Mouse (Mus musculus) MEL (cell line): ENCODE data around the gene Dand5. TPM values are rescaled to one million over a fixed set of nuclear protein-coding genes. Genes with fewer than 3 reads are reported as not detected.
A peak's percentile ranks its signal among the peaks of the same experiment; 100 is the strongest.

ENCODE experiments used
- DNase-seq: peaks from one replicate; pipeline ENCODE4 v3.0.0; 2011; ENCODE audit warnings: low read depth, low spot score
- H3K27ac ChIP-seq: 2 replicates; pipeline ENCODE4 v1.5.1; 2012; ENCODE audit warnings: low read depth, mild to moderate bottlenecking, control low read depth, low read length, moderate library complexity; ENCODE audit not compliant: control insufficient read depth
- H3K27me3 ChIP-seq, 2 experiments: fragments of 150-350 bp in 1 of 2; sonication (generic) in 1 of 2; 2 replicates each; pipeline ENCODE4 v1.6.1; 2012; ENCODE audit warnings: low read length in 2 of 2, mild to moderate bottlenecking in 2 of 2, improper control_type of control experiment in 1 of 2, moderate library complexity in 1 of 2; ENCODE audit not compliant: insufficient read depth in 2 of 2, control insufficient read depth in 1 of 2
- H3K36me3 ChIP-seq, 2 experiments: 2 replicates each; pipeline ENCODE4 v1.6.1; 2012 to 2014; ENCODE audit warnings: low read length in 2 of 2, improper control_type of control experiment in 1 of 2, inconsistent platforms in 1 of 2, mild to moderate bottlenecking in 1 of 2; ENCODE audit not compliant: insufficient read depth in 2 of 2, control insufficient read depth in 1 of 2
- H3K4me1 ChIP-seq, 2 experiments: fragments of 150-350 bp in 1 of 2; sonication (generic) in 1 of 2; 2 replicates each; pipeline ENCODE4 v1.6.1; 2012; ENCODE audit warnings: low read length in 2 of 2, improper control_type of control experiment in 1 of 2, mild to moderate bottlenecking in 1 of 2; ENCODE audit not compliant: insufficient read depth in 2 of 2, control insufficient read depth in 1 of 2
- H3K4me3 ChIP-seq, 2 experiments: fragments of 150-350 bp in 1 of 2; sonication (generic) in 1 of 2; 2 replicates each; pipeline ENCODE4 v1.5.1; 2012; ENCODE audit warnings: low read depth in 2 of 2, low read length in 2 of 2, mild to moderate bottlenecking in 2 of 2, moderate library complexity in 2 of 2, control low read depth in 1 of 2, improper control_type of control experiment in 1 of 2; ENCODE audit not compliant: control insufficient read depth in 1 of 2, insufficient read depth in 1 of 2
- H3K79me2 ChIP-seq: 2 replicates; pipeline ENCODE4 v1.6.1; 2012; ENCODE audit warnings: mild to moderate bottlenecking, low read length, moderate library complexity; ENCODE audit not compliant: control insufficient read depth, poor library complexity, insufficient read depth
- H3K9ac ChIP-seq: 2 replicates; pipeline ENCODE4 v1.6.1; 2012; ENCODE audit warnings: low read depth, mild to moderate bottlenecking, control low read depth, low read length, moderate library complexity; ENCODE audit not compliant: control insufficient read depth, poor library complexity, severe bottlenecking
- H3K9me3 ChIP-seq: fragments of 150-350 bp; sonication (generic); replicated peaks from 2 replicates; pipeline ENCODE4 v1.6.1; 2012; ENCODE audit warnings: mild to moderate bottlenecking, low read length, improper control_type of control experiment, moderate library complexity; ENCODE audit not compliant: insufficient read depth
- CHD1 ChIP-seq: IDR thresholded peaks from 2 replicates; pipeline ENCODE4 v1.6.1; 2012; ENCODE audit warnings: low read depth, mild to moderate bottlenecking, inconsistent platforms, low read length, improper control_type of control experiment
- CTCF ChIP-seq, 3 experiments: IDR thresholded peaks in 2 of 3; conservative IDR thresholded peaks in 1 of 3; 2 replicates each; pipeline ENCODE4 v1.5.1; 2011 to 2012; ENCODE audit warnings: low read length in 3 of 3, low read depth in 2 of 3, mild to moderate bottlenecking in 2 of 3, improper control_type of control experiment in 1 of 3, inconsistent platforms in 1 of 3, mixed read lengths in 1 of 3, moderate library complexity in 1 of 3; ENCODE audit not compliant: control insufficient read depth in 1 of 3, insufficient read depth in 1 of 3, poor library complexity in 1 of 3, severe bottlenecking in 1 of 3
- GABPA ChIP-seq: IDR thresholded peaks from 2 replicates; pipeline ENCODE4 v1.6.1; 2012; ENCODE audit warnings: low read depth, mild to moderate bottlenecking, inconsistent platforms, low read length, improper control_type of control experiment, moderate library complexity
- HCFC1 ChIP-seq: IDR thresholded peaks from 2 replicates; pipeline ENCODE4 v1.6.1; 2012; ENCODE audit warnings: low read depth, mild to moderate bottlenecking, inconsistent platforms, low read length, improper control_type of control experiment, moderate library complexity
- KAT2A ChIP-seq: conservative IDR thresholded peaks from 2 replicates; pipeline ENCODE4 v1.6.1; 2012; ENCODE audit warnings: low read depth, low read length, improper control_type of control experiment, inconsistent platforms
- MAX ChIP-seq: IDR thresholded peaks from 2 replicates; pipeline ENCODE4 v1.6.1; 2011; ENCODE audit warnings: low read length, improper control_type of control experiment
- MAZ ChIP-seq: IDR thresholded peaks from 2 replicates; pipeline ENCODE4 v1.6.1; 2012; ENCODE audit warnings: low read depth, mild to moderate bottlenecking, inconsistent platforms, low read length, improper control_type of control experiment
- MXI1 ChIP-seq: IDR thresholded peaks from 2 replicates; pipeline ENCODE4 v1.6.1; 2011; ENCODE audit warnings: mild to moderate bottlenecking, low read depth, low read length, improper control_type of control experiment
- MYB ChIP-seq: IDR thresholded peaks from 2 replicates; pipeline ENCODE4 v1.6.1; 2011; ENCODE audit warnings: mild to moderate bottlenecking, low read depth, low read length, improper control_type of control experiment
- MYC ChIP-seq: IDR thresholded peaks from 2 replicates; pipeline ENCODE4 v1.6.1; 2011; ENCODE audit warnings: low read depth, mild to moderate bottlenecking, low read length, improper control_type of control experiment, moderate library complexity
- NRF1 ChIP-seq: IDR thresholded peaks from 2 replicates; pipeline ENCODE4 v1.6.1; 2014; ENCODE audit warnings: low read depth, mild to moderate bottlenecking, inconsistent platforms, low read length, improper control_type of control experiment, moderate library complexity; ENCODE audit not compliant: poor library complexity, insufficient read depth, severe bottlenecking
- POLR2A ChIP-seq, 2 experiments: IDR thresholded peaks; 2 replicates each; pipeline ENCODE4 v1.6.1; 2011 to 2012; ENCODE audit warnings: low read length in 2 of 2, mild to moderate bottlenecking in 2 of 2, control low read depth in 1 of 2, improper control_type of control experiment in 1 of 2, low read depth in 1 of 2, moderate library complexity in 1 of 2; ENCODE audit not compliant: control insufficient read depth in 1 of 2, insufficient read depth in 1 of 2, poor library complexity in 1 of 2
- POLR2AphosphoS5 ChIP-seq: IDR thresholded peaks from 2 replicates; pipeline ENCODE4 v1.6.1; 2012; ENCODE audit warnings: low read depth, borderline replicate concordance, mild to moderate bottlenecking, inconsistent platforms, low read length, moderate library complexity, mixed read lengths
- RAD21 ChIP-seq: IDR thresholded peaks from 2 replicates; pipeline ENCODE4 v1.6.1; 2011; ENCODE audit warnings: mild to moderate bottlenecking, low read depth, low read length, improper control_type of control experiment
- RCOR1 ChIP-seq: IDR thresholded peaks from 2 replicates; pipeline ENCODE4 v1.6.1; 2012; ENCODE audit warnings: low read depth, mild to moderate bottlenecking, inconsistent platforms, low read length, improper control_type of control experiment
- SIN3A ChIP-seq: IDR thresholded peaks from 2 replicates; pipeline ENCODE4 v1.6.1; 2012; ENCODE audit warnings: low read length, improper control_type of control experiment, inconsistent platforms
- SMC3 ChIP-seq: IDR thresholded peaks from 2 replicates; pipeline ENCODE4 v1.6.1; 2011; ENCODE audit warnings: low read depth, low read length, improper control_type of control experiment
- TBP ChIP-seq: IDR thresholded peaks from 2 replicates; pipeline ENCODE4 v1.8.0; 2011; ENCODE audit warnings: low read depth, low read length, improper control_type of control experiment
- UBTF ChIP-seq: IDR thresholded peaks from 2 replicates; pipeline ENCODE4 v1.6.1; 2012; ENCODE audit warnings: low read depth, mild to moderate bottlenecking, inconsistent platforms, low read length, improper control_type of control experiment, moderate library complexity, borderline replicate concordance; ENCODE audit not compliant: insufficient read depth
- USF2 ChIP-seq, 2 experiments: IDR thresholded peaks; 2 replicates each; pipeline ENCODE4 v1.6.1; 2011 to 2012; ENCODE audit warnings: improper control_type of control experiment in 2 of 2, low read length in 2 of 2, borderline replicate concordance in 1 of 2, inconsistent platforms in 1 of 2, low read depth in 1 of 2, mild to moderate bottlenecking in 1 of 2; ENCODE audit not compliant: insufficient read depth in 1 of 2
- ZC3H11A ChIP-seq: IDR thresholded peaks from 2 replicates; pipeline ENCODE4 v1.6.1; 2012; ENCODE audit warnings: low read depth, mild to moderate bottlenecking, inconsistent platforms, low read length, improper control_type of control experiment
- ZKSCAN1 ChIP-seq: IDR thresholded peaks from 2 replicates; pipeline ENCODE4 v1.6.1; 2012; ENCODE audit warnings: low read depth, mild to moderate bottlenecking, inconsistent platforms, low read length, improper control_type of control experiment, moderate library complexity
- ZNF384 ChIP-seq: IDR thresholded peaks from 2 replicates; pipeline ENCODE4 v1.6.1; 2012; ENCODE audit warnings: low read depth, mild to moderate bottlenecking, inconsistent platforms, low read length, improper control_type of control experiment
- polyA plus RNA-seq, 2 experiments: library from polyadenylated mRNA; stranded (reverse) in 1 of 2; unstranded in 1 of 2; fragments of >175 nt in 1 of 2; fragments of >200 nt in 1 of 2; gene quantifications; 2 replicates each; pipeline versions ENCODE4 v1.2.1 to v1.2.4; 2012; ENCODE audit warnings: low replicate concordance in 2 of 2, low read depth in 1 of 2; ENCODE audit not compliant: insufficient read length in 2 of 2, insufficient read depth in 1 of 2, missing spikeins in 1 of 2
- total RNA-seq: library from RNA; depleted of rRNA; stranded (reverse); fragments of 300-350 nt; gene quantifications from 2 replicates; pipeline ENCODE4 v1.2.3, GENCODE M21; 2012

Gene Dand5
- total and polyA plus RNA-seq, 3 experiments = 1.7 to 2.2 TPM; not detected in 1

DNA sequence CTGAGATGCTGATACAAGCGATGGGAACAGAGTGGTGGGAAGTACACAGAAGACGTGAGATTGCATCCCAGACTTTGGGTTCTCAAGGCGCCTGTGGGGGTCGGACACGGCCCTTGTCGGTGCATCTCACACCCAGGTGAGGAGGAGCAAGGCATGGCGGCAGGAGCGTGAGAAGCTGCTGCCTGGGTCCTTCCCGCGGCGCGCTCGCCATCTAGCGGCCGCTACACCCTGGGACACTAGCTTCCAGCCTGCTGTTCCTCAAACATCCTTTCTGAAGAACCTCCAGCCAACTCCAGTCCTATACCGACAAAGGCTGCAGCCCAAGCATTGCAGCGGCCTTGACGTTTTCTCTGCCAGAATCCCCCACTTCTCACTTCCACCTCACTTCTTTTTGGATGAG, 1.0 kb upstream of the Dand5 start:
- Histone ChIP-seq H3K4me1 (peaks cover 4 to 5% of the 10 kb centered on the region in 2 experiments; a peak in 3 of 4 replicates), H3K36me3 (peaks cover 0 to 6% of the 10 kb centered on the region in 2 experiments; a peak in 1 of 4 replicates), H3K27me3 (no peaks in the 10 kb centered on the region), H3K9me3 (no peaks in the 10 kb centered on the region), H3K9ac (no peak overlapping the region), H3K4me3 (no peak overlapping the region), H3K27ac (no peak overlapping the region), H3K79me2 (no peaks in the 10 kb centered on the region; the same call in 1 of the 2 replicates)
- DNase-seq = peak; percentile 88
- peak; percentile 62 for TF ChIP-seq RAD21
- peak; percentile 82 to 93 (median 89) for TF ChIP-seq CTCF (IDR thresholded peaks at IDR 0.05 in 2 of 3, conservative IDR thresholded peaks at IDR 0.05 in 1 of 3; ENCODE audit: control insufficient read depth in 1 of 3, insufficient read depth in 1 of 3, low read depth in 2 of 3, low read length in 3 of 3, poor library complexity in 1 of 3, severe bottlenecking in 1 of 3)
- no peak for TF ChIP-seq RCOR1
- peak; percentile 22; the same call in 1 of the 2 replicates for TF ChIP-seq ZC3H11A
- no peak for TF ChIP-seq HCFC1
- TF ChIP-seq CHD1 = no peak
- peak; percentile 67 for TF ChIP-seq SMC3

DNA sequence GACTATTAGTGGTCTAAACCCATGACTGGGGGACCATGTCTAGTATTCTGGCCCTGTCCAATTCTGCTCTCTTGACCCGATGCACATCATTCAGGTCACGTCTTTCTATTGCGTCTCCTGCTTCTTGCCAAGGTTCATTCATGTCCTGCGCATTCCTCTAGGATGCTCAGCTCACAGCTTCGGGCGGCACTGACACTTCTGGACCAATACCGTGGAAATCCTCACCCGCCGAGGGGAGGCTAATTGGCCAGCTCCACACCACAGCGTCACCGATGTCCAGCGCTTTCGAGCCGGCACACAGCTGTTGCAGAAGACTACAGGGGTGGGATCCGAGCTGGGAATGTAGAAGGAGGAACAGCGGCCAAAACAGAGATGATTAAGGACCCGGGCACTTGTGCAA, 6.5 kb downstream of the Dand5 start:
- no peaks in the 10 kb centered on the region for H3K27me3 ChIP-seq
- peaks cover 0 to 5% of the 10 kb centered on the region in 2 experiments; a peak in 3 of 4 replicates for H3K4me1 ChIP-seq
- DNase-seq = no peak
- H3K36me3 ChIP-seq = peaks cover 0 to 2% of the 10 kb centered on the region in 2 experiments; a peak in 1 of 4 replicates
- no peaks in the 10 kb centered on the region for H3K79me2 ChIP-seq
- H3K4me3 ChIP-seq = no peak overlapping the region
- H3K9me3 ChIP-seq = no peaks in the 10 kb centered on the region
- H3K27ac ChIP-seq = no peak overlapping the region
- TF ChIP-seq MXI1 (no peak), TBP (no peak), CTCF (IDR thresholded peaks at IDR 0.05 in 2 of 3, conservative IDR thresholded peaks at IDR 0.05 in 1 of 3; ENCODE audit: control insufficient read depth in 1 of 3, insufficient read depth in 1 of 3, low read depth in 2 of 3, low read length in 3 of 3, poor library complexity in 1 of 3, severe bottlenecking in 1 of 3) (no peak), MYB (no peak), MAZ (no peak), MYC (no peak), HCFC1 (no peak)
- H3K9ac ChIP-seq = no peak overlapping the region

DNA sequence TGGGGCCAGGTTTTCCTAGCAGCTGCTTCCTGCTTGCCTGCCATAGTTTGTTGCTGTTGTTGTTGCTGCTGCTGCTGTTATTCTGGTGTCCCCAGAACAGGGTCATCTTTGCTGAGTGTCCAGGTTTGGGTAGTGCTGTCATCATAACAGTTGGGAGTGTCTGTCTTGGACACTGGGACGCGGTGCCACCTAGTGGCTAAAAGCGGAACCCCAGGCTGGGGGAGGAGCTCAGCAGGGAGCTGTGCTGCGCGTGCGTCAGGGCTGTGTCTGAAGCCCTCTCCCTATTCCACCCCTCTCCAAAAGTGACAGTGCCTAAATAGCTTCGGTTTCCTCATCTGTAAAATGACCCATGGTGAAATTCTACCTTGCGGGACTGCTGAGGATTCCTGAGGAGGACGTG, 7.1 kb downstream of the Dand5 start:
- Histone ChIP-seq H3K9me3 (no peaks in the 10 kb centered on the region), H3K4me3 (no peak overlapping the region), H3K4me1 (peaks cover 0 to 5% of the 10 kb centered on the region in 2 experiments; a peak in 3 of 4 replicates), H3K9ac (peak overlapping the region; percentile 40), H3K36me3 (peaks cover 0 to 2% of the 10 kb centered on the region in 2 experiments; a peak in 1 of 4 replicates), H3K27me3 (no peaks in the 10 kb centered on the region), H3K27ac (no peak overlapping the region), H3K79me2 (no peaks in the 10 kb centered on the region)
- DNase-seq = peak; percentile 91
- peak; percentile 69; the same call in 1 of the 2 replicates for TF ChIP-seq SIN3A
- no peak for TF ChIP-seq POLR2A (IDR thresholded peaks at IDR 0.05; ENCODE audit: control insufficient read depth in 1 of 2, insufficient read depth in 1 of 2, low read depth in 1 of 2, low read length in 2 of 2, poor library complexity in 1 of 2)
- TF ChIP-seq GABPA = no peak
- peak; percentile 66; the same call in 1 of the 2 replicates for TF ChIP-seq MAZ
- TF ChIP-seq KAT2A = no peak
- TF ChIP-seq MYC = no peak
- peak; percentile 41 for TF ChIP-seq ZC3H11A
- TF ChIP-seq USF2 (IDR thresholded peaks at IDR 0.05; ENCODE audit: borderline replicate concordance in 1 of 2, insufficient read depth in 1 of 2, low read depth in 1 of 2, low read length in 2 of 2) = no peak
- TF ChIP-seq UBTF = no peak
- TF ChIP-seq RAD21 = peak; percentile 77
- TF ChIP-seq MAX = peak; percentile 39; the same call in 1 of the 2 replicates
- TF ChIP-seq HCFC1 = peak; percentile 46; the same call in 1 of the 2 replicates
- TF ChIP-seq SMC3 = peak; percentile 80
- TF ChIP-seq NRF1 = peak; percentile 98
- 0 out of 2 replicates have a peak, but pooled peaks have one; percentile 27 for TF ChIP-seq ZNF384
- TF ChIP-seq ZKSCAN1 = no peak
- no peak for TF ChIP-seq POLR2AphosphoS5
- peak; percentile 96 to 98 (median 97) for TF ChIP-seq CTCF (IDR thresholded peaks at IDR 0.05 in 2 of 3, conservative IDR thresholded peaks at IDR 0.05 in 1 of 3; ENCODE audit: control insufficient read depth in 1 of 3, insufficient read depth in 1 of 3, low read depth in 2 of 3, low read length in 3 of 3, poor library complexity in 1 of 3, severe bottlenecking in 1 of 3)
